Mouse (Mus musculus): ENCODE data around the gene Tnxb.
A peak's percentile ranks its signal among the peaks of the same experiment; 100 is the strongest.
"Not testable (repeated sequence)": the region's sequence is repeated elsewhere in the genome, so short reads cannot be mapped to it uniquely, and the experiment has no call there.

Gene Tnxb

GRCm38 (mm10) chr17:34685120-34686110, 15.1 kb downstream of the Tnxb start:
- no peak for DNase-seq

GRCm38 (mm10) chr17:34688889-34689288, 18.6 kb downstream of the Tnxb start:
- DNase-seq = no peak

GRCm38 (mm10) chr17:34690458-34690857, 20.1 kb downstream of the Tnxb start:
- no peak for DNase-seq

- no peak for DNase-seq
Observed at GRCm38 (mm10) chr17:34692906-34693305, 22.6 kb downstream of the Tnxb start.

- no peak for DNase-seq
Observed at GRCm38 (mm10) chr17:34699575-34700408, 29.5 kb downstream of the Tnxb start.

GRCm38 (mm10) chr17:34700671-34701071, 30.3 kb downstream of the Tnxb start:
- no peak for DNase-seq

GRCm38 (mm10) chr17:34706476-34706875, 36.1 kb downstream of the Tnxb start:
- DNase-seq = not testable (repeated sequence)

- peak; percentile 55 for DNase-seq
Observed at GRCm38 (mm10) chr17:34712951-34713350, 42.6 kb downstream of the Tnxb start.

- DNase-seq = not testable (repeated sequence)
Observed at GRCm38 (mm10) chr17:34714181-34714907, 44.0 kb downstream of the Tnxb start.

GRCm38 (mm10) chr17:34714908-34715445, 44.6 kb downstream of the Tnxb start:
- not testable (repeated sequence) for DNase-seq

- not testable (repeated sequence) for DNase-seq
Observed at GRCm38 (mm10) chr17:34715451-34715850, 45.1 kb downstream of the Tnxb start.

GRCm38 (mm10) chr17:34716247-34716646, 45.9 kb downstream of the Tnxb start:
- no peak for DNase-seq

- DNase-seq = no peak
Observed at GRCm38 (mm10) chr17:34717401-34717800, 47.1 kb downstream of the Tnxb start.

GRCm38 (mm10) chr17:34719886-34720285, 49.6 kb downstream of the Tnxb start:
- DNase-seq = not testable (repeated sequence)

GRCm38 (mm10) chr17:34722238-34722637, 51.9 kb downstream of the Tnxb start:
- not testable (repeated sequence) for DNase-seq

GRCm38 (mm10) chr17:34723066-34723465, 52.7 kb downstream of the Tnxb start:
- no peak for DNase-seq

- DNase-seq = no peak
Observed at GRCm38 (mm10) chr17:34727887-34728286, 57.6 kb downstream of the Tnxb start.

GRCm38 (mm10) chr17:34729155-34729554, 58.8 kb downstream of the Tnxb start:
- not testable (repeated sequence) for DNase-seq

GRCm38 (mm10) chr17:34729779-34730553, 59.6 kb downstream of the Tnxb start:
- DNase-seq = not testable (repeated sequence)

GRCm38 (mm10) chr17:34737466-34737865, 67.1 kb downstream of the Tnxb start:
- not testable (repeated sequence) for DNase-seq

GRCm38 (mm10) chr17:34739708-34740107, 69.4 kb downstream of the Tnxb start:
- not testable (repeated sequence) for DNase-seq

GRCm38 (mm10) chr17:34740280-34740679, 69.9 kb downstream of the Tnxb start:
- no peak for DNase-seq
